Mouse (Mus musculus): ENCODE results near the gene Brinp3.

GRCm38 (mm10) chr1:146751066-146751465, 256.5 kb downstream of the Brinp3 start:
- TF ChIP-seq CEBPB (IDR thresholded peaks at IDR 0.05; ENCODE audit: low read depth): no peak
- no peak for TF ChIP-seq CTCF (IDR thresholded peaks at IDR 0.05; ENCODE audit: control insufficient read depth, insufficient read depth, insufficient read length)
- no peak for TF ChIP-seq MAX (IDR thresholded peaks at IDR 0.05)

Measured in C2C12 (cell line).